Mouse (Mus musculus) lung, postnatal 0 days (tissue): ENCODE measurements around the gene C3. TPM values are rescaled to one million over a fixed set of nuclear protein-coding genes. Genes with fewer than 3 reads are reported as not detected.

ENCODE experiments used
- ATAC-seq: fragments of 200-750 bp; cut with Nextera tagmentation; 2 replicates; pipeline ENCODE4 v1.8.0; 2017; ENCODE audit warnings: moderate library complexity
- DNase-seq: peaks from one replicate; pipeline ENCODE4 v3.0.0-alpha.2; 2016; ENCODE audit warnings: low spot score
- H3K27ac ChIP-seq: fragments of 300-500 bp; sonication (generic); 2 replicates; pipeline ENCODE4 v1.5.1; 2014; ENCODE audit warnings: antibody characterized with exemption, mild to moderate bottlenecking, low read length, mixed read lengths
- H3K27me3 ChIP-seq: fragments of 300-500 bp; sonication (generic); replicated peaks from 2 replicates; pipeline ENCODE4 v1.6.1; 2014; ENCODE audit warnings: low read length, mixed read lengths; ENCODE audit not compliant: insufficient read depth
- H3K36me3 ChIP-seq: fragments of 300-500 bp; sonication (generic); 2 replicates; pipeline ENCODE4 v1.6.1; 2014; ENCODE audit warnings: low read length, mixed read lengths; ENCODE audit not compliant: insufficient read depth
- H3K4me1 ChIP-seq: fragments of 300-500 bp; sonication (generic); 2 replicates; pipeline ENCODE4 v1.6.1; 2014; ENCODE audit warnings: antibody characterized with exemption, low read depth, low read length, mixed read lengths; ENCODE audit not compliant: insufficient read depth
- H3K4me2 ChIP-seq: fragments of 300-500 bp; sonication (generic); replicated peaks from 2 replicates; pipeline ENCODE4 v1.6.1; 2014; ENCODE audit warnings: low read depth, mild to moderate bottlenecking, low read length, moderate library complexity, mixed read lengths
- H3K4me3 ChIP-seq: fragments of 300-500 bp; sonication (generic); 2 replicates; pipeline ENCODE4 v1.5.1; 2014; ENCODE audit warnings: low read depth, low read length
- H3K9ac ChIP-seq: fragments of 300-500 bp; sonication (generic); replicated peaks from 2 replicates; pipeline ENCODE4 v1.6.1; 2014; ENCODE audit warnings: low read depth, mild to moderate bottlenecking
- H3K9me3 ChIP-seq: fragments of 300-500 bp; sonication (generic); 2 replicates; pipeline ENCODE4 v1.6.1; 2016; ENCODE audit warnings: low read length, mixed read lengths
- CTCF ChIP-seq: IDR thresholded peaks from 2 replicates; pipeline ENCODE4 v1.5.1; 2016; ENCODE audit warnings: antibody characterized with exemption, mild to moderate bottlenecking
- EP300 ChIP-seq: IDR thresholded peaks from 2 replicates; pipeline ENCODE4 v1.6.1; 2016; ENCODE audit warnings: antibody characterized with exemption, mild to moderate bottlenecking, control low read depth
- WGBS: fragments of 180-500 bp; shearing (Covaris S2); extraction: QIAGEN DNeasy Blood & Tissue Kit; methylation state at CpG from one replicate; pipeline ENCODE4 v1.1.7; 2014; 5-methylcytosine and 5-hydroxymethylcytosine counted together
- microRNA-seq: library from miRNA; unstranded; fragments of <30 nt; microRNA quantifications from one replicate; pipeline ENCODE4, GENCODE M21; 2016
- polyA plus RNA-seq: library from polyadenylated mRNA; unstranded; fragments of >200 nt; fragmentation: Nextera tagmentation; extraction: Ambion mirVana; gene quantifications from 2 replicates; pipeline ENCODE4 v1.2.1, GENCODE M21; 2015

C3 gene
- polyA plus RNA-seq, 1 experiment from 2014 or later, result 55.0 TPM

DNA sequence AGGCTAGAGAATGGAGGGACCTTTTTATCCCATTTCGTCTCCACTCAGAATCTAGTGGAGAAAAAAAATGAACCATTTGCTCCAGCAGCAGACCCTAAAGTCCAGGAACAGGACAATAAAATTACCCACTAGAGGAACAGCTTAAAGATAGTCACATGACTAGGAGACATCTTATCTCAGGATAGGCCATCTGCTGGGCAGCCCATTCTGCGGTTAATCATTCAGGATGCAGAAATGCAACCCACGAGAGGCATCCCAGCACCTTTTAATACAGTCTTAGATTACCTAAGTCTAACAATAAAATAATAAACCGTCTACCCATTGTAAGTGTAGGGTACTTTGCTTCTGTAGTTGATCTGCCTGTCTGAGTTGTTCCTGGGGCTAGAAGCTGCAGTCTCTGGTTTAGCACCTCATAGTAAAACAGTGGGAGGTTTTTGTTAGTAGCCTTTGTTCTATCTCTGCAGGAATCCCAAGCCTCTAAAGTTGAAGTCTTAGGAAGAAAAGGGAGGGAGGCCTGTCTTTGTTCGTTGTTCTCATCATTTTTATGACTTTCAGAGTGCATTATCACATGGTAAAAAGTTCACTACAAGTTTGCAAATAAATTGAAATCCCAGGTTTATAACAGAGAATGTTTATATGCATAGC is 57.2 kb downstream of the C3 start:
- no peaks in the 10 kb centered on the region for H3K4me1 ChIP-seq
- 42% methylated on average over 5 of the region's 5 CpGs for WGBS
- H3K27me3 ChIP-seq, result no peaks in the 10 kb centered on the region
- DNase-seq (no peak), ATAC-seq (no peak)
- no peak overlapping the region for H3K4me2 ChIP-seq
- no peak for TF ChIP-seq EP300
- TF ChIP-seq CTCF, result no peak
- no peaks in the 10 kb centered on the region for H3K9me3 ChIP-seq
- no peak overlapping the region for H3K4me3 ChIP-seq
- no peak overlapping the region for H3K27ac ChIP-seq
- H3K36me3 ChIP-seq, result no peaks in the 10 kb centered on the region
- H3K9ac ChIP-seq, result no peak overlapping the region

DNA sequence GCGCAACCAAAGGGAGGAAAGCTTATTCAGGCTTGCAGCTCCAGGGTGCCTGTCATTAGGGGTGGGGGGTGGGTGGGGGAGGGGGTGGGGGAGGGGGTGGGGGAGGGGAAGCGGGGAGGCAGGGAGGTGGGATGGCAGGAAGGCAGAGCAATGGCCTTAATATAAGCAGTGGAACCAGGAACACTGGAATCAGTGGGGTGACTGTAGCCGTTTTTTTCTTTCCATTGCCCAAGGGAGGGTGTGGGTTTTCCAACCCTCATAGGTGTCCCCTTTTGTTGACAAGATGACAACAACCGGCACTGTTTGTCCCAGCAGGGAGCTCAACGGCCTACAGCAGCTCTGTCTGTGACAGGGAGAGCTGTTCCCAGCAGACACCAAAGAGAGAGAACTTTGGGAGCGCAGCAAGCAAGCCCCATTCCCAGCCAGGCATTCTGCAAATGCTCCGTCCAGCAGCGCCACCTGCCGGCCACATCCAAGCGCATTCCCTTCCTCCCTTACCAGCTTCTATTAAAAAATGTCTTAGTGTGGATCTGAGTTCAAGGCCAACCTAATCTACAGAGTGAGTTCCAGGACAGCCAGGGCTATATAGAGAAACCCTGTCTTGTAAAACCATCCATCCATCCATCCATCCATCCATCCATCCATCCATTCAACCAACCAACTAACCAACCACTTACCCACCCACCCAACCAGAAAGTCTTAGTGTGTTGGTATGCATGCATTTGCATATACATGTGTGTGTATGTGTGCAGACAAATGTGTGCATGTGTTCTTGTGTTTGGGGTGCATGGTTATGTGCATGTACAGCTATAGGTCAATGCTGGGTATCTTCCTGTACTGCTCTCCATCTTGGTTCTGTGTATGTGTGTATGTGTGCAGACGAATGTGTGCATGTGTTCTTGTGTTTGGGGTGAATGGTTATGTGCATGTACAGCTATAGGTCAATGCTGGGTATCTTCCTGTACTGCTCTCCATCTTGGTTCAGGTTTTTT is 60.8 kb downstream of the C3 start:
- 17% methylated on average over 11 of the region's 11 CpGs for WGBS

More for the DNA sequence above, 60.8 kb downstream of the C3 start:
- no peaks in the 10 kb centered on the region for H3K27me3 ChIP-seq
- peak; percentile 72 for ATAC-seq
- no peak overlapping the region for H3K4me2 ChIP-seq
- DNase-seq, result peak; percentile 91
- H3K36me3 ChIP-seq, result no peaks in the 10 kb centered on the region
- H3K9ac ChIP-seq, result no peak overlapping the region
- H3K9me3 ChIP-seq, result no peaks in the 10 kb centered on the region
- no peaks in the 10 kb centered on the region for H3K4me1 ChIP-seq
- no peak overlapping the region for H3K4me3 ChIP-seq
- TF ChIP-seq CTCF (peak; percentile 94), EP300 (no peak)
- no peak overlapping the region for H3K27ac ChIP-seq

Small RNAs within 50 kb of the gene (microRNA-seq; reads per million reads assigned to microRNA genes)
- not detected for gene Mir6978

Other genes with a start within 250 kb of the C3 start
- gene Acer1, start 246.0 kb downstream of the C3 start, polyA plus RNA-seq, result not detected in 2 replicates
- 62.5 and 71.1 TPM in 2 replicates for gene Clpp, start 237.8 kb downstream of the C3 start, polyA plus RNA-seq
- gene Alkbh7, start 230.8 kb downstream of the C3 start, polyA plus RNA-seq, result 31.3 and 35.3 TPM in 2 replicates
- 0.37 TPM in 1 of 2 replicates, not detected in the other for gene Pspn, start 228.1 kb downstream of the C3 start, polyA plus RNA-seq
- gene Gtf2f1, start 216.8 kb downstream of the C3 start, polyA plus RNA-seq, result 33.3 and 37.0 TPM in 2 replicates
- gene Gm17949, start 216.7 kb downstream of the C3 start, polyA plus RNA-seq, result 0.50 and 0.68 TPM in 2 replicates
- gene Khsrp, start 196.6 kb downstream of the C3 start, polyA plus RNA-seq, result 20.4 and 21.0 TPM in 2 replicates
- not detected in 2 replicates for gene Slc25a41, start 186.5 kb downstream of the C3 start, polyA plus RNA-seq
- 119 and 120 TPM in 2 replicates for gene Crb3, start 169.0 kb downstream of the C3 start, polyA plus RNA-seq
- gene Slc25a23, start 168.3 kb downstream of the C3 start, polyA plus RNA-seq, result 5.8 and 5.9 TPM in 2 replicates
- 5.7 and 6.0 TPM in 2 replicates for gene Dennd1c, start 149.6 kb downstream of the C3 start, polyA plus RNA-seq
- gene Tubb4a, start 140.4 kb downstream of the C3 start, polyA plus RNA-seq, result 7.1 and 7.5 TPM in 2 replicates
- 3.0 and 3.4 TPM in 2 replicates for gene Tnfsf9, start 122.8 kb downstream of the C3 start, polyA plus RNA-seq
- not detected in 2 replicates for gene Cd70, start 78.4 kb downstream of the C3 start, polyA plus RNA-seq
- gene Tnfsf14, start 34.0 kb downstream of the C3 start, polyA plus RNA-seq, result 0.50 and 0.73 TPM in 2 replicates
- gene Gpr108, start 20.3 kb upstream of the C3 start, polyA plus RNA-seq, result 48.4 and 48.8 TPM in 2 replicates
- gene Trip10, start 21.3 kb upstream of the C3 start, polyA plus RNA-seq, result 46.4 and 58.9 TPM in 2 replicates
- gene Vav1, start 51.0 kb upstream of the C3 start, polyA plus RNA-seq, result 4.8 and 5.4 TPM in 2 replicates
- gene Adgre1, start 130.6 kb upstream of the C3 start, polyA plus RNA-seq, result 6.0 and 7.0 TPM in 2 replicates